Mouse (Mus musculus): ENCODE data around the gene Nod2. TPM values are rescaled to one million over a fixed set of nuclear protein-coding genes. Genes with fewer than 3 reads are reported as not detected.

Nod2 gene
- polyA plus RNA-seq, 1 experiment from 2014 or later: 0.07 TPM

Other genes with a start within 250 kb of the Nod2 start
- 45.3 and 57.6 TPM in 2 replicates for gene Nkd1, start 126.0 kb upstream of the Nod2 start, polyA plus RNA-seq (2014; fragmentation: Nextera tagmentation; extraction: Ambion mirVana)
- gene Snx20, start 11.2 kb upstream of the Nod2 start, polyA plus RNA-seq (2014; fragmentation: Nextera tagmentation; extraction: Ambion mirVana): 1.4 and 1.7 TPM in 2 replicates
- 19.2 and 19.9 TPM in 2 replicates for gene Cyld, start 49.7 kb downstream of the Nod2 start, polyA plus RNA-seq (2014; fragmentation: Nextera tagmentation; extraction: Ambion mirVana)

Data from hindbrain, embryonic 14.5 days (tissue).